Mouse (Mus musculus) spleen, adult 2 months (tissue): ENCODE measurements around the gene Zfp52. TPM values are rescaled to one million over a fixed set of nuclear protein-coding genes. Genes with fewer than 3 reads are reported as not detected.

Experiments used
- DNase-seq, 2 experiments: peaks; one replicate each; pipeline versions ENCODE4 v3.0.0 to v3.0.0-alpha.2; 2012 to 2021; ENCODE audit warnings: low spot score in 2 of 2, low read depth in 1 of 2
- H3K27ac ChIP-seq: fragments of 200-500 bp; 2 replicates; pipeline ENCODE4 v1.5.1; 2012; ENCODE audit warnings: low read length, inconsistent platforms; ENCODE audit not compliant: insufficient read depth
- H3K27me3 ChIP-seq: fragments of 200-500 bp; 2 replicates; pipeline ENCODE4 v1.6.1; 2012; ENCODE audit warnings: mild to moderate bottlenecking, moderate library complexity, low read length, inconsistent platforms; ENCODE audit not compliant: control insufficient read depth, insufficient read depth
- H3K36me3 ChIP-seq: fragments of 200-500 bp; 2 replicates; pipeline ENCODE4 v1.6.1; 2012; ENCODE audit warnings: mild to moderate bottlenecking, low read length, inconsistent platforms; ENCODE audit not compliant: control insufficient read depth, insufficient read depth
- H3K4me1 ChIP-seq: fragments of 200-500 bp; 2 replicates; pipeline ENCODE4 v1.6.1; 2011; ENCODE audit warnings: inconsistent platforms; ENCODE audit not compliant: control insufficient read depth, insufficient read depth, insufficient read length
- H3K4me3 ChIP-seq: fragments of 200-500 bp; 2 replicates; pipeline ENCODE4 v1.5.1; 2011; ENCODE audit warnings: mild to moderate bottlenecking, inconsistent platforms; ENCODE audit not compliant: insufficient read depth, insufficient read length; ENCODE audit errors: extremely low read depth
- CTCF ChIP-seq: fragments of 200-500 bp; IDR thresholded peaks from 2 replicates; pipeline ENCODE4 v1.5.1; 2011; ENCODE audit warnings: mild to moderate bottlenecking, inconsistent platforms; ENCODE audit not compliant: insufficient read depth, insufficient read length, insufficient replicate concordance; ENCODE audit errors: extremely low read depth
- POLR2A ChIP-seq: fragments of 200-500 bp; IDR thresholded peaks from 2 replicates; pipeline ENCODE4 v1.6.1; 2011; ENCODE audit warnings: low read depth, low read length, inconsistent platforms
- WGBS: fragments of 180-500 bp; shearing (Covaris S2); methylation state at CpG from one replicate; pipeline ENCODE4 v1.1.7; 2018; 5-methylcytosine and 5-hydroxymethylcytosine counted together
- polyA plus RNA-seq: library from polyadenylated mRNA; depleted of rRNA; stranded (reverse); fragments of >200 nt; gene quantifications from 2 replicates; pipeline ENCODE4 v1.2.3, GENCODE M21; 2012; rRNA removed

Gene Zfp52
- polyA plus RNA-seq, 1 experiment, result 0.56 TPM

DNA sequence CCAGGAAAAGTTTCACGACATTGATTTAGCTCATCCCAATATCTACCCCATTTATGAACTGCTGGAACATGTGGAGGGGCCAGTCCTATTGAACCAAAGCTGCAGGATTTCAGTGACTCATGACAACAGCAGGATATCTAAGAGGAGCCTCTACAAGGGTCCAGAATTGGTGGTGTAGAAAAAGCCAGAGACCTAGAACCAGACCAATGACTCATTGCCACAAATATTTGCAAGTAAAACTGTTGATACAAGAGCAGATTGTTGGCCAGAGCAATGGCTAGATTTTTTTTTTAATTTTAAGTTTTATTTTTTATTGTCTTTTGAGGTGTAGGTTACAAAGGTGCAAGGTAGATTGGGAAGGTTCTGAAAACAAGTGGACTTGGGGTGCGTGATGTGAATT, 50.2 kb downstream of the Zfp52 start:
- no peak overlapping the region for H3K4me3 ChIP-seq
- no peak for TF ChIP-seq POLR2A
- TF ChIP-seq CTCF, result no peak
- H3K27ac ChIP-seq, result no peak overlapping the region
- no peak for DNase-seq
- peaks cover 17% of the 10 kb centered on the region for H3K36me3 ChIP-seq
- WGBS, result 97% methylated on average over 2 of the region's 2 CpGs
- H3K4me1 ChIP-seq, result no peaks in the 10 kb centered on the region
- H3K27me3 ChIP-seq, result no peaks in the 10 kb centered on the region

Other genes starting within 250 kb of the Zfp52 start
- gene Vmn1r237, start 223.7 kb upstream of the Zfp52 start, polyA plus RNA-seq, result not detected in 2 replicates
- gene Zfp677, start 151.8 kb upstream of the Zfp52 start, polyA plus RNA-seq, result 0.26 and 0.30 TPM in 2 replicates
- 0.34 and 0.38 TPM in 2 replicates for gene Zfp54, start 112.3 kb upstream of the Zfp52 start, polyA plus RNA-seq
- gene Zfp51, start 85.2 kb upstream of the Zfp52 start, polyA plus RNA-seq, result 0.56 and 0.63 TPM in 2 replicates
- gene Zfp53, start 46.5 kb upstream of the Zfp52 start, polyA plus RNA-seq, result 2.2 TPM in 2 replicates
- gene Zfp948, start 31.5 kb downstream of the Zfp52 start, polyA plus RNA-seq, result 0.28 and 0.32 TPM in 2 replicates
- gene Zfp983, start 115.1 kb downstream of the Zfp52 start, polyA plus RNA-seq, result 0.34 and 0.55 TPM in 2 replicates
- gene Gm10226, start 156.3 kb downstream of the Zfp52 start, polyA plus RNA-seq, result not detected in 2 replicates
- 0.42 and 0.47 TPM in 2 replicates for gene Zfp760, start 172.2 kb downstream of the Zfp52 start, polyA plus RNA-seq
- 0.29 and 0.56 TPM in 2 replicates for gene Zfp229, start 195.3 kb downstream of the Zfp52 start, polyA plus RNA-seq